Mouse (Mus musculus) kidney, embryonic 14.5 days (tissue): ENCODE measurements around the gene Zfp768. TPM values are rescaled to one million over a fixed set of nuclear protein-coding genes. Genes with fewer than 3 reads are reported as not detected.

ENCODE experiments used
- ATAC-seq: fragments of 200-750 bp; cut with Nextera tagmentation; 2 replicates; pipeline ENCODE4 v1.8.0; 2017; ENCODE audit warnings: moderate number of reproducible peaks, mild to moderate bottlenecking, moderate TSS enrichment, moderate library complexity; ENCODE audit not compliant: low FRiP score, low TSS enrichment
- H3K27ac ChIP-seq: fragments of 300-500 bp; sonication (generic); 2 replicates; pipeline ENCODE4 v1.5.1; 2014; ENCODE audit warnings: low read depth, mild to moderate bottlenecking, low read length, moderate library complexity, mixed read lengths
- H3K27me3 ChIP-seq: fragments of 300-500 bp; sonication (generic); 2 replicates; pipeline ENCODE4 v1.6.1; 2014; ENCODE audit warnings: mild to moderate bottlenecking, low read length; ENCODE audit not compliant: control insufficient read depth, insufficient read depth
- H3K36me3 ChIP-seq: fragments of 300-500 bp; sonication (generic); 2 replicates; pipeline ENCODE4 v1.6.1; 2014; ENCODE audit warnings: low read length, mixed read lengths; ENCODE audit not compliant: control insufficient read depth, insufficient read depth
- H3K4me1 ChIP-seq: fragments of 300-500 bp; sonication (generic); 2 replicates; pipeline ENCODE4 v1.6.1; 2014; ENCODE audit warnings: low read length, mixed read lengths; ENCODE audit not compliant: control insufficient read depth, insufficient read depth
- H3K4me2 ChIP-seq: fragments of 300-500 bp; sonication (generic); replicated peaks from 2 replicates; pipeline ENCODE4 v1.6.1; 2014; ENCODE audit warnings: low read depth, mild to moderate bottlenecking, low read length
- H3K4me3 ChIP-seq: fragments of 300-500 bp; sonication (generic); 2 replicates; pipeline ENCODE4 v1.5.1; 2014; ENCODE audit warnings: mild to moderate bottlenecking, low read length
- H3K9ac ChIP-seq: fragments of 300-500 bp; sonication (generic); 2 replicates; pipeline ENCODE4 v1.6.1; 2014; ENCODE audit warnings: low read depth, mild to moderate bottlenecking, low read length, moderate library complexity
- H3K9me3 ChIP-seq: fragments of 300-500 bp; sonication (generic); 2 replicates; pipeline ENCODE4 v1.6.1; 2016; ENCODE audit warnings: low read length; ENCODE audit not compliant: control insufficient read depth
- WGBS: fragments of 180-500 bp; shearing (Covaris S2); extraction: QIAGEN DNeasy Blood & Tissue Kit; methylation state at CpG from one replicate; pipeline ENCODE4 v1.1.7; 2014; 5-methylcytosine and 5-hydroxymethylcytosine counted together
- polyA plus RNA-seq: library from polyadenylated mRNA; unstranded; fragments of >200 nt; fragmentation: Nextera tagmentation; extraction: Ambion mirVana; gene quantifications from 2 replicates; pipeline ENCODE4 v1.2.1, GENCODE M21; 2014

Gene Zfp768
- polyA plus RNA-seq, 1 experiment from 2014 or later = 7.0 TPM

- Histone ChIP-seq H3K9me3 (no peaks in the 10 kb centered on the region), H3K4me2 (no peak overlapping the region), H3K4me3 (no peak overlapping the region), H3K27me3 (no peaks in the 10 kb centered on the region), H3K4me1 (no peaks in the 10 kb centered on the region), H3K27ac (no peak overlapping the region), H3K9ac (no peak overlapping the region), H3K36me3 (no peaks in the 10 kb centered on the region)
- no peak for ATAC-seq
- WGBS = 86% methylated on average over 5 of the region's 5 CpGs
These were observed 47.7 kb downstream of the Zfp768 start for GRCm38 (mm10) chr7:127297586-127298193.

GRCm38 (mm10) chr7:127296786-127297555 is 48.4 kb downstream of the Zfp768 start:
- WGBS = 90% methylated on average over 5 of the region's 5 CpGs
- no peak overlapping the region for H3K4me2 ChIP-seq
- H3K9ac ChIP-seq = no peak overlapping the region
- no peak overlapping the region for H3K27ac ChIP-seq
- no peak overlapping the region for H3K4me3 ChIP-seq
- no peaks in the 10 kb centered on the region for H3K9me3 ChIP-seq
- no peak for ATAC-seq
- H3K36me3 ChIP-seq = no peaks in the 10 kb centered on the region
- H3K27me3 ChIP-seq = no peaks in the 10 kb centered on the region
- H3K4me1 ChIP-seq = no peaks in the 10 kb centered on the region

DNA sequence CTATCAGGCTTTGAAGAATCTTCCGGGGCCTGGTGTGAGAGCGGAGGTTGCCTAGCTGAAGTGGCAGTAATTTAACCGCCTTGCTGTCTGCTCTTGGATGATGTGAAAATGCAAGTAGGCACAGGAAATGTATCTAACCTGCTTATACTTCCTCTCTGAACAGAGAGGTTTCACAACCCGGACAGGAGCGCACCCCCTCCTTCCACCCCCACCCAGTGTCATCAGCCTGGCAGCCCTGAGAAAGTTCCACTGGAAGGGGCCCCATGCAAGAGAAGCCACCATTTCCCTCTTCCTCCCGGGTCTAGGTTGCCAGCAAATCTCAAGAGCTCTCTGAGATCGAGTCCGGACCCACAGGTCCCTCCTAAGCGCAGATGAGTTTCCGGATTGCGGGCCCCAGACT is 49.3 kb downstream of the Zfp768 start, which contains the start of gene Itgal:
TSS of gene Itgal (plus strand) at position 163 of the 400 bp plus-strand sequence.
- H3K36me3 ChIP-seq = no peaks in the 10 kb centered on the region
- no peak for ATAC-seq
- no peaks in the 10 kb centered on the region for H3K9me3 ChIP-seq
- no peak within 1 kb of the TSS for H3K4me2 ChIP-seq
- no peak within 1 kb of the TSS for H3K4me3 ChIP-seq
- H3K27me3 ChIP-seq = no peaks in the 10 kb centered on the region
- H3K9ac ChIP-seq = no peak within 1 kb of the TSS
- no peak within 1 kb of the TSS for H3K27ac ChIP-seq
- H3K4me1 ChIP-seq = no peaks in the 10 kb centered on the region
- 72% methylated on average over 11 of the region's 11 CpGs for WGBS

Other genes starting within 250 kb of the Zfp768 start
- 8.9 and 13.0 TPM in 2 replicates for gene Qprt, start 223.4 kb downstream of the Zfp768 start, polyA plus RNA-seq
- 0.14 and 0.26 TPM in 2 replicates for gene Spn, start 207.8 kb downstream of the Zfp768 start, polyA plus RNA-seq
- gene Cd2bp2, start 149.5 kb downstream of the Zfp768 start, polyA plus RNA-seq = 41.0 and 57.6 TPM in 2 replicates
- gene Tbc1d10b, start 137.1 kb downstream of the Zfp768 start, polyA plus RNA-seq = 13.5 and 19.7 TPM in 2 replicates
- 10.3 and 11.2 TPM in 2 replicates for gene Mylpf, start 136.7 kb downstream of the Zfp768 start, polyA plus RNA-seq
- 23.0 and 26.2 TPM in 2 replicates for gene Zfp553, start 112.5 kb downstream of the Zfp768 start, polyA plus RNA-seq
- gene Sept1, start 112.5 kb downstream of the Zfp768 start, polyA plus RNA-seq = 18.5 and 21.6 TPM in 2 replicates
- 59.3 and 94.9 TPM in 2 replicates for gene Zfp771, start 101.3 kb downstream of the Zfp768 start, polyA plus RNA-seq
- gene Dctpp1, start 84.9 kb downstream of the Zfp768 start, polyA plus RNA-seq = 252 and 290 TPM in 2 replicates
- gene Sephs2, start 71.5 kb downstream of the Zfp768 start, polyA plus RNA-seq = 112 and 132 TPM in 2 replicates
- 0.80 and 1.0 TPM in 2 replicates for gene Itgal, start 49.3 kb downstream of the Zfp768 start, polyA plus RNA-seq
- gene Zfp747, start 30.5 kb upstream of the Zfp768 start, polyA plus RNA-seq = 5.7 and 8.4 TPM in 2 replicates
- 2.6 and 7.2 TPM in 2 replicates for gene 9130019O22Rik, start 41.6 kb upstream of the Zfp768 start, polyA plus RNA-seq
- 5.5 and 8.0 TPM in 2 replicates for gene E430018J23Rik, start 48.0 kb upstream of the Zfp768 start, polyA plus RNA-seq
- gene Zfp764, start 61.2 kb upstream of the Zfp768 start, polyA plus RNA-seq = 6.8 and 8.8 TPM in 2 replicates
- gene Zfp688, start 76.5 kb upstream of the Zfp768 start, polyA plus RNA-seq = 26.8 and 27.6 TPM in 2 replicates
- 6.4 and 10.8 TPM in 2 replicates for gene Zfp689, start 103.6 kb upstream of the Zfp768 start, polyA plus RNA-seq
- gene Prr14, start 114.0 kb upstream of the Zfp768 start, polyA plus RNA-seq = 40.9 and 48.4 TPM in 2 replicates
- gene Fbrs, start 133.6 kb upstream of the Zfp768 start, polyA plus RNA-seq = 16.1 and 16.7 TPM in 2 replicates
- gene Srcap, start 166.4 kb upstream of the Zfp768 start, polyA plus RNA-seq = 43.0 and 82.3 TPM in 2 replicates
- 25.1 and 25.4 TPM in 2 replicates for gene Gm42715, start 174.0 kb upstream of the Zfp768 start, polyA plus RNA-seq
- gene Tmem265, start 215.8 kb upstream of the Zfp768 start, polyA plus RNA-seq = 6.3 and 10.0 TPM in 2 replicates
- gene Phkg2, start 227.8 kb upstream of the Zfp768 start, polyA plus RNA-seq = 37.8 and 39.8 TPM in 2 replicates
- gene Ccdc189, start 243.0 kb upstream of the Zfp768 start, polyA plus RNA-seq = 12.7 and 14.5 TPM in 2 replicates
- 25.5 and 41.5 TPM in 2 replicates for gene Rnf40, start 243.2 kb upstream of the Zfp768 start, polyA plus RNA-seq